Mouse (Mus musculus): ENCODE data around the gene Igf1r. TPM values are rescaled to one million over a fixed set of nuclear protein-coding genes. Genes with fewer than 3 reads are reported as not detected.

Igf1r gene
- polyA plus RNA-seq, 1 experiment from 2014 or later, result 15.9 TPM

- DNase-seq (ENCODE audit: low spot score) (no peak), ATAC-seq (no peak)
- Histone ChIP-seq H3K36me3 (ENCODE audit: insufficient read depth, low read length) (no peaks in the 10 kb centered on the region), H3K27me3 (replicated peaks; ENCODE audit: insufficient read depth, low read length) (no peaks in the 10 kb centered on the region), H3K4me2 (replicated peaks; ENCODE audit: low read depth, low read length) (no peak overlapping the region), H3K4me3 (ENCODE audit: low read depth, low read length) (no peak overlapping the region), H3K27ac (ENCODE audit: low read length) (no peak overlapping the region), H3K9me3 (ENCODE audit: low read length) (no peaks in the 10 kb centered on the region), H3K9ac (replicated peaks; ENCODE audit: low read depth) (no peak overlapping the region), H3K4me1 (ENCODE audit: insufficient read depth, low read depth, low read length) (peaks cover 9% of the 10 kb centered on the region; the same call in 1 of the 2 replicates)
- WGBS, result 85% methylated on average over 4 of the region's 4 CpGs
- no peak for TF ChIP-seq EP300 (IDR thresholded peaks at IDR 0.05)
- no peak for TF ChIP-seq CTCF (IDR thresholded peaks at IDR 0.05)
Measured at GRCm38 (mm10) chr7:68111532-68111931, 158.9 kb downstream of the Igf1r start.

- H3K27me3 ChIP-seq (replicated peaks; ENCODE audit: insufficient read depth, low read length), result no peaks in the 10 kb centered on the region
- H3K9ac ChIP-seq (replicated peaks; ENCODE audit: low read depth), result no peak overlapping the region
- no peak overlapping the region for H3K27ac ChIP-seq (ENCODE audit: low read length)
- TF ChIP-seq CTCF (IDR thresholded peaks at IDR 0.05), result no peak
- no peak for TF ChIP-seq EP300 (IDR thresholded peaks at IDR 0.05)
- no peak for ATAC-seq
- no peaks in the 10 kb centered on the region for H3K36me3 ChIP-seq (ENCODE audit: insufficient read depth, low read length)
- H3K4me3 ChIP-seq (ENCODE audit: low read depth, low read length), result no peak overlapping the region
- DNase-seq (ENCODE audit: low spot score), result peak; percentile 26
- no peaks in the 10 kb centered on the region for H3K9me3 ChIP-seq (ENCODE audit: low read length)
- 37% methylated on average over 8 of the region's 8 CpGs for WGBS
- peaks cover 7% of the 10 kb centered on the region; the same call in 1 of the 2 replicates for H3K4me1 ChIP-seq (ENCODE audit: insufficient read depth, low read depth, low read length)
- H3K4me2 ChIP-seq (replicated peaks; ENCODE audit: low read depth, low read length), result no peak overlapping the region
Measured at GRCm38 (mm10) chr7:68112582-68112981, 160.0 kb downstream of the Igf1r start.

GRCm38 (mm10) chr7:68114364-68114763 is 161.7 kb downstream of the Igf1r start:
- Histone ChIP-seq H3K27ac (ENCODE audit: low read length) (no peak overlapping the region), H3K36me3 (ENCODE audit: insufficient read depth, low read length) (no peaks in the 10 kb centered on the region), H3K9me3 (ENCODE audit: low read length) (no peaks in the 10 kb centered on the region), H3K27me3 (replicated peaks; ENCODE audit: insufficient read depth, low read length) (no peaks in the 10 kb centered on the region), H3K4me3 (ENCODE audit: low read depth, low read length) (no peak overlapping the region), H3K4me1 (ENCODE audit: insufficient read depth, low read depth, low read length) (peaks cover 6% of the 10 kb centered on the region; the same call in 1 of the 2 replicates), H3K4me2 (replicated peaks; ENCODE audit: low read depth, low read length) (no peak overlapping the region), H3K9ac (replicated peaks; ENCODE audit: low read depth) (no peak overlapping the region)
- WGBS, result 62% methylated on average over 5 of the region's 5 CpGs
- ATAC-seq (no peak), DNase-seq (ENCODE audit: low spot score) (no peak)
- TF ChIP-seq CTCF (IDR thresholded peaks at IDR 0.05), result no peak
- TF ChIP-seq EP300 (IDR thresholded peaks at IDR 0.05), result no peak

- Histone ChIP-seq H3K4me1 (ENCODE audit: insufficient read depth, low read depth, low read length) (peaks cover 6% of the 10 kb centered on the region; the same call in 1 of the 2 replicates), H3K27ac (ENCODE audit: low read length) (no peak overlapping the region), H3K4me2 (replicated peaks; ENCODE audit: low read depth, low read length) (no peak overlapping the region), H3K9me3 (ENCODE audit: low read length) (no peaks in the 10 kb centered on the region), H3K36me3 (ENCODE audit: insufficient read depth, low read length) (no peaks in the 10 kb centered on the region), H3K4me3 (ENCODE audit: low read depth, low read length) (no peak overlapping the region), H3K27me3 (replicated peaks; ENCODE audit: insufficient read depth, low read length) (no peaks in the 10 kb centered on the region), H3K9ac (replicated peaks; ENCODE audit: low read depth) (no peak overlapping the region)
- DNase-seq (ENCODE audit: low spot score), result peak; percentile 20
- no peak for TF ChIP-seq EP300 (IDR thresholded peaks at IDR 0.05)
- no peak for TF ChIP-seq CTCF (IDR thresholded peaks at IDR 0.05)
- ATAC-seq, result peak; percentile 19; the same call in 1 of the 2 replicates
- 61% methylated on average over 21 of the region's 21 CpGs for WGBS
Measured at GRCm38 (mm10) chr7:68114983-68115715, 162.5 kb downstream of the Igf1r start.

- DNase-seq (ENCODE audit: low spot score) (no peak), ATAC-seq (no peak)
- H3K27ac ChIP-seq (ENCODE audit: low read length), result no peak overlapping the region
- no peaks in the 10 kb centered on the region for H3K9me3 ChIP-seq (ENCODE audit: low read length)
- no peak overlapping the region for H3K4me3 ChIP-seq (ENCODE audit: low read depth, low read length)
- no peak overlapping the region for H3K4me2 ChIP-seq (replicated peaks; ENCODE audit: low read depth, low read length)
- TF ChIP-seq EP300 (IDR thresholded peaks at IDR 0.05) (no peak), CTCF (IDR thresholded peaks at IDR 0.05) (no peak)
- no peaks in the 10 kb centered on the region for H3K36me3 ChIP-seq (ENCODE audit: insufficient read depth, low read length)
- peaks cover 6% of the 10 kb centered on the region; the same call in 1 of the 2 replicates for H3K4me1 ChIP-seq (ENCODE audit: insufficient read depth, low read depth, low read length)
- WGBS, result 77% methylated on average over 5 of the region's 5 CpGs
- H3K9ac ChIP-seq (replicated peaks; ENCODE audit: low read depth), result no peak overlapping the region
- no peaks in the 10 kb centered on the region for H3K27me3 ChIP-seq (replicated peaks; ENCODE audit: insufficient read depth, low read length)
Measured at GRCm38 (mm10) chr7:68117567-68117966, 164.9 kb downstream of the Igf1r start.

GRCm38 (mm10) chr7:68117981-68118380 is 165.4 kb downstream of the Igf1r start:
- no peaks in the 10 kb centered on the region for H3K27me3 ChIP-seq (replicated peaks; ENCODE audit: insufficient read depth, low read length)
- H3K9ac ChIP-seq (replicated peaks; ENCODE audit: low read depth), result no peak overlapping the region
- ATAC-seq, result no peak
- H3K9me3 ChIP-seq (ENCODE audit: low read length), result no peaks in the 10 kb centered on the region
- no peak for DNase-seq (ENCODE audit: low spot score)
- 59% methylated on average over 2 of the region's 2 CpGs for WGBS
- TF ChIP-seq CTCF (IDR thresholded peaks at IDR 0.05) (no peak), EP300 (IDR thresholded peaks at IDR 0.05) (no peak)
- H3K36me3 ChIP-seq (ENCODE audit: insufficient read depth, low read length), result no peaks in the 10 kb centered on the region
- H3K27ac ChIP-seq (ENCODE audit: low read length), result no peak overlapping the region
- no peak overlapping the region for H3K4me3 ChIP-seq (ENCODE audit: low read depth, low read length)
- peaks cover 6% of the 10 kb centered on the region; the same call in 1 of the 2 replicates for H3K4me1 ChIP-seq (ENCODE audit: insufficient read depth, low read depth, low read length)
- H3K4me2 ChIP-seq (replicated peaks; ENCODE audit: low read depth, low read length), result no peak overlapping the region
